Mouse (Mus musculus) CD8-positive naive resting alpha-beta T cell, adult 2 months (primary cell): ENCODE results near the gene Ino80b.

ENCODE experiments used
- DNase-seq, 2 experiments: peaks; one replicate each; pipeline ENCODE4 v3.0.0; 2022; ENCODE audit warnings: low read depth in 2 of 2, low spot score in 2 of 2

The Ino80b gene

GRCm38 (mm10) chr6:83141636-83142035, 16.4 kb upstream of the Ino80b start:
- no peak for DNase-seq

- no peak for DNase-seq
Observed at GRCm38 (mm10) chr6:83140044-83140443, 14.8 kb upstream of the Ino80b start.

- no peak for DNase-seq
Observed at GRCm38 (mm10) chr6:83138056-83138455, 12.8 kb upstream of the Ino80b start.

GRCm38 (mm10) chr6:83137576-83137950, 12.3 kb upstream of the Ino80b start:
- DNase-seq, result no peak

- DNase-seq, result no peak
Observed at GRCm38 (mm10) chr6:83136881-83137575, 11.8 kb upstream of the Ino80b start.

- no peak for DNase-seq
Observed at GRCm38 (mm10) chr6:83136291-83136880, 11.2 kb upstream of the Ino80b start.

GRCm38 (mm10) chr6:83135571-83136161, 10.4 kb upstream of the Ino80b start:
- no peak for DNase-seq

- DNase-seq, result no peak
Observed at GRCm38 (mm10) chr6:83134951-83135513, 9.8 kb upstream of the Ino80b start, which contains the start of gene Rtkn. Gene Rtkn, plus strand, starts transcription at chr6:83135463.

GRCm38 (mm10) chr6:83134226-83134625, 9.0 kb upstream of the Ino80b start:
- DNase-seq, result no peak

- no peak for DNase-seq
Observed at GRCm38 (mm10) chr6:83132176-83132919, 7.1 kb upstream of the Ino80b start.

- DNase-seq, result no peak
Observed at GRCm38 (mm10) chr6:83131469-83132034, 6.3 kb upstream of the Ino80b start.

GRCm38 (mm10) chr6:83127419-83127818, 2.2 kb upstream of the Ino80b start:
- DNase-seq, result no peak

GRCm38 (mm10) chr6:83124851-83125312, 349 bp downstream of the Ino80b start:
- peak; percentile 90 to 92 for DNase-seq

GRCm38 (mm10) chr6:83122961-83123360, 2.3 kb downstream of the Ino80b start:
- DNase-seq, result no peak

- DNase-seq, result no peak
Observed at GRCm38 (mm10) chr6:83121863-83122710, 3.1 kb downstream of the Ino80b start.

- peak; percentile 87 to 89 for DNase-seq
Observed at GRCm38 (mm10) chr6:83120930-83121862, 4.0 kb downstream of the Ino80b start, which contains the start of gene Wbp1. Gene Wbp1, minus strand, starts transcription at chr6:83121559.

GRCm38 (mm10) chr6:83119734-83120051, 5.5 kb downstream of the Ino80b start:
- DNase-seq, result no peak

- peak in 1 of 2 experiments; percentile 29 for DNase-seq
Observed at GRCm38 (mm10) chr6:83118825-83119733, 6.2 kb downstream of the Ino80b start.
